Mouse (Mus musculus) MEL (cell line): Measurements from ENCODE around the gene Kalrn. TPM values are rescaled to one million over a fixed set of nuclear protein-coding genes. Genes with fewer than 3 reads are reported as not detected.

Experiments used
- DNase-seq: peaks from one replicate; pipeline ENCODE4 v3.0.0; 2011; ENCODE audit warnings: low read depth, low spot score
- H3K27ac ChIP-seq: 2 replicates; pipeline ENCODE4 v1.5.1; 2012; ENCODE audit warnings: low read depth, mild to moderate bottlenecking, control low read depth, low read length, moderate library complexity; ENCODE audit not compliant: control insufficient read depth
- H3K27me3 ChIP-seq, 2 experiments: fragments of 150-350 bp in 1 of 2; sonication (generic) in 1 of 2; 2 replicates each; pipeline ENCODE4 v1.6.1; 2012; ENCODE audit warnings: low read length in 2 of 2, mild to moderate bottlenecking in 2 of 2, improper control_type of control experiment in 1 of 2, moderate library complexity in 1 of 2; ENCODE audit not compliant: insufficient read depth in 2 of 2, control insufficient read depth in 1 of 2
- H3K36me3 ChIP-seq, 2 experiments: 2 replicates each; pipeline ENCODE4 v1.6.1; 2012 to 2014; ENCODE audit warnings: low read length in 2 of 2, improper control_type of control experiment in 1 of 2, inconsistent platforms in 1 of 2, mild to moderate bottlenecking in 1 of 2; ENCODE audit not compliant: insufficient read depth in 2 of 2, control insufficient read depth in 1 of 2
- H3K4me1 ChIP-seq, 2 experiments: fragments of 150-350 bp in 1 of 2; sonication (generic) in 1 of 2; 2 replicates each; pipeline ENCODE4 v1.6.1; 2012; ENCODE audit warnings: low read length in 2 of 2, improper control_type of control experiment in 1 of 2, mild to moderate bottlenecking in 1 of 2; ENCODE audit not compliant: insufficient read depth in 2 of 2, control insufficient read depth in 1 of 2
- H3K4me3 ChIP-seq, 2 experiments: fragments of 150-350 bp in 1 of 2; sonication (generic) in 1 of 2; 2 replicates each; pipeline ENCODE4 v1.5.1; 2012; ENCODE audit warnings: low read depth in 2 of 2, low read length in 2 of 2, mild to moderate bottlenecking in 2 of 2, moderate library complexity in 2 of 2, control low read depth in 1 of 2, improper control_type of control experiment in 1 of 2; ENCODE audit not compliant: control insufficient read depth in 1 of 2, insufficient read depth in 1 of 2
- H3K79me2 ChIP-seq: 2 replicates; pipeline ENCODE4 v1.6.1; 2012; ENCODE audit warnings: mild to moderate bottlenecking, low read length, moderate library complexity; ENCODE audit not compliant: control insufficient read depth, poor library complexity, insufficient read depth
- H3K9ac ChIP-seq: 2 replicates; pipeline ENCODE4 v1.6.1; 2012; ENCODE audit warnings: low read depth, mild to moderate bottlenecking, control low read depth, low read length, moderate library complexity; ENCODE audit not compliant: control insufficient read depth, poor library complexity, severe bottlenecking
- H3K9me3 ChIP-seq: fragments of 150-350 bp; sonication (generic); replicated peaks from 2 replicates; pipeline ENCODE4 v1.6.1; 2012; ENCODE audit warnings: mild to moderate bottlenecking, low read length, improper control_type of control experiment, moderate library complexity; ENCODE audit not compliant: insufficient read depth
- BHLHE40 ChIP-seq: IDR thresholded peaks from 2 replicates; pipeline ENCODE4 v1.6.1; 2012; ENCODE audit warnings: low read depth, mild to moderate bottlenecking, inconsistent platforms, low read length, improper control_type of control experiment, borderline replicate concordance
- CTCF ChIP-seq, 3 experiments: IDR thresholded peaks in 2 of 3; conservative IDR thresholded peaks in 1 of 3; 2 replicates each; pipeline ENCODE4 v1.5.1; 2011 to 2012; ENCODE audit warnings: low read length in 3 of 3, low read depth in 2 of 3, mild to moderate bottlenecking in 2 of 3, improper control_type of control experiment in 1 of 3, inconsistent platforms in 1 of 3, mixed read lengths in 1 of 3, moderate library complexity in 1 of 3; ENCODE audit not compliant: control insufficient read depth in 1 of 3, insufficient read depth in 1 of 3, poor library complexity in 1 of 3, severe bottlenecking in 1 of 3
- E2F4 ChIP-seq: IDR thresholded peaks from 2 replicates; pipeline ENCODE4 v1.6.1; 2011; ENCODE audit warnings: low read depth, low read length, improper control_type of control experiment, borderline replicate concordance
- ELF1 ChIP-seq: IDR thresholded peaks from 2 replicates; pipeline ENCODE4 v1.6.1; 2014; ENCODE audit warnings: low read depth, mild to moderate bottlenecking, inconsistent platforms, low read length, improper control_type of control experiment, moderate library complexity
- ETS1 ChIP-seq: IDR thresholded peaks from 2 replicates; pipeline ENCODE4 v1.6.1; 2012; ENCODE audit warnings: low read depth, mild to moderate bottlenecking, inconsistent platforms, low read length, improper control_type of control experiment, moderate library complexity
- GATA1 ChIP-seq: IDR thresholded peaks from 2 replicates; pipeline ENCODE4 v1.6.1; 2011; ENCODE audit warnings: low read depth, low read length, improper control_type of control experiment
- HCFC1 ChIP-seq: IDR thresholded peaks from 2 replicates; pipeline ENCODE4 v1.6.1; 2012; ENCODE audit warnings: low read depth, mild to moderate bottlenecking, inconsistent platforms, low read length, improper control_type of control experiment, moderate library complexity
- JUND ChIP-seq: IDR thresholded peaks from 2 replicates; pipeline ENCODE4 v1.6.1; 2011; ENCODE audit warnings: low read depth, mild to moderate bottlenecking, improper control_type of control experiment, low read length
- MAFK ChIP-seq: IDR thresholded peaks from 2 replicates; pipeline ENCODE4 v1.6.1; 2011; ENCODE audit warnings: low read depth, mild to moderate bottlenecking, low read length, improper control_type of control experiment, borderline replicate concordance
- MAX ChIP-seq: IDR thresholded peaks from 2 replicates; pipeline ENCODE4 v1.6.1; 2011; ENCODE audit warnings: low read length, improper control_type of control experiment
- MAZ ChIP-seq: IDR thresholded peaks from 2 replicates; pipeline ENCODE4 v1.6.1; 2012; ENCODE audit warnings: low read depth, mild to moderate bottlenecking, inconsistent platforms, low read length, improper control_type of control experiment
- MEF2A ChIP-seq: IDR thresholded peaks from 2 replicates; pipeline ENCODE4 v1.6.1; 2014; ENCODE audit warnings: low read depth, mild to moderate bottlenecking, inconsistent platforms, low read length, improper control_type of control experiment; ENCODE audit not compliant: poor library complexity, insufficient replicate concordance, severe bottlenecking; ENCODE audit errors: extremely low read depth
- MXI1 ChIP-seq: IDR thresholded peaks from 2 replicates; pipeline ENCODE4 v1.6.1; 2011; ENCODE audit warnings: mild to moderate bottlenecking, low read depth, low read length, improper control_type of control experiment
- MYB ChIP-seq: IDR thresholded peaks from 2 replicates; pipeline ENCODE4 v1.6.1; 2011; ENCODE audit warnings: mild to moderate bottlenecking, low read depth, low read length, improper control_type of control experiment
- NELFE ChIP-seq: IDR thresholded peaks from 2 replicates; pipeline ENCODE4 v1.6.1; 2011; ENCODE audit warnings: low read depth, low read length, improper control_type of control experiment
- NRF1 ChIP-seq: IDR thresholded peaks from 2 replicates; pipeline ENCODE4 v1.6.1; 2014; ENCODE audit warnings: low read depth, mild to moderate bottlenecking, inconsistent platforms, low read length, improper control_type of control experiment, moderate library complexity; ENCODE audit not compliant: poor library complexity, insufficient read depth, severe bottlenecking
- POLR2A ChIP-seq, 2 experiments: IDR thresholded peaks; 2 replicates each; pipeline ENCODE4 v1.6.1; 2011 to 2012; ENCODE audit warnings: low read length in 2 of 2, mild to moderate bottlenecking in 2 of 2, control low read depth in 1 of 2, improper control_type of control experiment in 1 of 2, low read depth in 1 of 2, moderate library complexity in 1 of 2; ENCODE audit not compliant: control insufficient read depth in 1 of 2, insufficient read depth in 1 of 2, poor library complexity in 1 of 2
- POLR2AphosphoS2 ChIP-seq: IDR thresholded peaks from 2 replicates; pipeline ENCODE4 v1.6.1; 2011; ENCODE audit warnings: low read length, improper control_type of control experiment
- POLR2AphosphoS5 ChIP-seq: IDR thresholded peaks from 2 replicates; pipeline ENCODE4 v1.6.1; 2012; ENCODE audit warnings: low read depth, borderline replicate concordance, mild to moderate bottlenecking, inconsistent platforms, low read length, moderate library complexity, mixed read lengths
- RAD21 ChIP-seq: IDR thresholded peaks from 2 replicates; pipeline ENCODE4 v1.6.1; 2011; ENCODE audit warnings: mild to moderate bottlenecking, low read depth, low read length, improper control_type of control experiment
- SMC3 ChIP-seq: IDR thresholded peaks from 2 replicates; pipeline ENCODE4 v1.6.1; 2011; ENCODE audit warnings: low read depth, low read length, improper control_type of control experiment
- TAL1 ChIP-seq: IDR thresholded peaks from 2 replicates; pipeline ENCODE4 v1.6.1; 2012; ENCODE audit warnings: mild to moderate bottlenecking, inconsistent platforms, low read length, moderate library complexity, mixed read lengths
- USF1 ChIP-seq: IDR thresholded peaks from 2 replicates; pipeline ENCODE4 v1.6.1; 2014; ENCODE audit warnings: low read depth, mild to moderate bottlenecking, inconsistent platforms, low read length, improper control_type of control experiment, moderate library complexity
- USF2 ChIP-seq, 2 experiments: IDR thresholded peaks; 2 replicates each; pipeline ENCODE4 v1.6.1; 2011 to 2012; ENCODE audit warnings: improper control_type of control experiment in 2 of 2, low read length in 2 of 2, borderline replicate concordance in 1 of 2, inconsistent platforms in 1 of 2, low read depth in 1 of 2, mild to moderate bottlenecking in 1 of 2; ENCODE audit not compliant: insufficient read depth in 1 of 2
- ZC3H11A ChIP-seq: IDR thresholded peaks from 2 replicates; pipeline ENCODE4 v1.6.1; 2012; ENCODE audit warnings: low read depth, mild to moderate bottlenecking, inconsistent platforms, low read length, improper control_type of control experiment
- ZKSCAN1 ChIP-seq: IDR thresholded peaks from 2 replicates; pipeline ENCODE4 v1.6.1; 2012; ENCODE audit warnings: low read depth, mild to moderate bottlenecking, inconsistent platforms, low read length, improper control_type of control experiment, moderate library complexity
- ZMIZ1 ChIP-seq: IDR thresholded peaks from 2 replicates; pipeline ENCODE4 v1.6.1; 2012; ENCODE audit warnings: low read depth, mild to moderate bottlenecking, inconsistent platforms, low read length, improper control_type of control experiment, moderate library complexity
- polyA plus RNA-seq, 2 experiments: library from polyadenylated mRNA; stranded (reverse) in 1 of 2; unstranded in 1 of 2; fragments of >175 nt in 1 of 2; fragments of >200 nt in 1 of 2; gene quantifications; 2 replicates each; pipeline versions ENCODE4 v1.2.1 to v1.2.4; 2012; ENCODE audit warnings: low replicate concordance in 2 of 2, low read depth in 1 of 2; ENCODE audit not compliant: insufficient read length in 2 of 2, insufficient read depth in 1 of 2, missing spikeins in 1 of 2
- total RNA-seq: library from RNA; depleted of rRNA; stranded (reverse); fragments of 300-350 nt; gene quantifications from 2 replicates; pipeline ENCODE4 v1.2.3, GENCODE M21; 2012

The Kalrn gene
- total and polyA plus RNA-seq, 3 experiments = 10.4 to 11.8 TPM; not detected in 1

- Histone ChIP-seq H3K79me2 (no peaks in the 10 kb centered on the region), H3K4me1 (no peaks in the 10 kb centered on the region), H3K27me3 (peaks cover 0 to 2% of the 10 kb centered on the region in 2 experiments; a peak in 1 of 4 replicates), H3K9me3 (no peaks in the 10 kb centered on the region), H3K9ac (no peak overlapping the region), H3K4me3 (no peak overlapping the region), H3K36me3 (no peaks in the 10 kb centered on the region), H3K27ac (no peak overlapping the region)
- no peak for TF ChIP-seq ZMIZ1
- TF ChIP-seq TAL1 = no peak
- 0 out of 2 replicates have a peak, but pooled peaks have one; percentile 0 for TF ChIP-seq RAD21
- peak; percentile 21 to 57 (median 32); a peak in 5 of 6 replicates for TF ChIP-seq CTCF (IDR thresholded peaks at IDR 0.05 in 2 of 3, conservative IDR thresholded peaks at IDR 0.05 in 1 of 3; ENCODE audit: control insufficient read depth in 1 of 3, insufficient read depth in 1 of 3, low read depth in 2 of 3, low read length in 3 of 3, poor library complexity in 1 of 3, severe bottlenecking in 1 of 3)
- TF ChIP-seq MAX = no peak
- peak; percentile 14; the same call in 1 of the 2 replicates for TF ChIP-seq SMC3
- TF ChIP-seq MEF2A = no peak
- TF ChIP-seq MXI1 = no peak
- no peak for TF ChIP-seq POLR2A (IDR thresholded peaks at IDR 0.05; ENCODE audit: control insufficient read depth in 1 of 2, insufficient read depth in 1 of 2, low read depth in 1 of 2, low read length in 2 of 2, poor library complexity in 1 of 2)
- TF ChIP-seq NRF1 = no peak
- DNase-seq = peak; percentile 4
Measured at GRCm38 (mm10) chr16:34322546-34322945, 250.8 kb downstream of the Kalrn start.

GRCm38 (mm10) chr16:34321066-34321790 is 252.1 kb downstream of the Kalrn start:
- no peaks in the 10 kb centered on the region for H3K4me1 ChIP-seq
- peaks cover 0 to 6% of the 10 kb centered on the region in 2 experiments; a peak in 3 of 4 replicates for H3K27me3 ChIP-seq
- TF ChIP-seq SMC3 (no peak), BHLHE40 (no peak), NELFE (no peak), ZC3H11A (no peak), POLR2AphosphoS5 (no peak), USF1 (no peak), USF2 (IDR thresholded peaks at IDR 0.05; ENCODE audit: borderline replicate concordance in 1 of 2, insufficient read depth in 1 of 2, low read depth in 1 of 2, low read length in 2 of 2) (no peak), TAL1 (no peak), JUND (no peak), HCFC1 (no peak), POLR2AphosphoS2 (no peak), MAFK (no peak), ZKSCAN1 (no peak), ETS1 (no peak), MAZ (no peak), ELF1 (no peak), MYB (no peak), GATA1 (no peak), CTCF (IDR thresholded peaks at IDR 0.05 in 2 of 3, conservative IDR thresholded peaks at IDR 0.05 in 1 of 3; ENCODE audit: control insufficient read depth in 1 of 3, insufficient read depth in 1 of 3, low read depth in 2 of 3, low read length in 3 of 3, poor library complexity in 1 of 3, severe bottlenecking in 1 of 3) (no peak), E2F4 (no peak)
- no peaks in the 10 kb centered on the region for H3K9me3 ChIP-seq
- no peak for DNase-seq
- no peaks in the 10 kb centered on the region for H3K79me2 ChIP-seq
- no peak overlapping the region for H3K9ac ChIP-seq
- no peaks in the 10 kb centered on the region for H3K36me3 ChIP-seq
- H3K4me3 ChIP-seq = no peak overlapping the region
- H3K27ac ChIP-seq = no peak overlapping the region
